Mouse (Mus musculus) naive thymus-derived CD4-positive, alpha-beta T cell, adult 2 months (primary cell): ENCODE data around the gene Pf4.

ENCODE experiments used
- DNase-seq: peaks from one replicate; pipeline ENCODE4 v3.0.0-alpha.2; 2011; ENCODE audit warnings: low read depth

The Pf4 gene

GRCm38 (mm10) chr5:90771880-90772653 is at the start of gene Pf4:
Gene Pf4 (plus strand): TSS chr5:90772435.
- no peak for DNase-seq

DNA sequence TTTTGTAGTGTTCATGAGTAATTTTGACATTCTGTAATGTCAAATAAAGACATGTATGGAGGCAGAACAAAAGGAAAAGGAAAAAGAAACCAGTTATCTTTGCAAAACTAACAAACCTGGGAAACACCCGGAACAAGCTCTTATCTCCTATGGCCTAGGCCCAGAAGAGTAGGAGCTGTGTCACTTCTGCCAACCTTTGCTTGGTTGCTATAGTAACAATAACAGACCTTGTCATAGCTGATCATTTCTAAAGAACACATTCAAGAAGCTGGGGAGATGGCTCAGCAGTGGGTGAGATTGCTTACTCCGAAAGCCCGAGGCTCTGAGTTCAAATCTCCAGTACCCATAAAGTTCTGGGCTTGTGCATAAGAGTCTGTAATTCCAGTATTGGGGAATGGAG is 49.6 kb upstream of the Pf4 start:
- DNase-seq, result no peak

GRCm38 (mm10) chr5:90728254-90728653 is 44.0 kb upstream of the Pf4 start:
- no peak for DNase-seq

- no peak for DNase-seq
These were observed 40.8 kb upstream of the Pf4 start for GRCm38 (mm10) chr5:90731480-90731879.

- peak; percentile 6 for DNase-seq
These were observed 30.2 kb upstream of the Pf4 start for GRCm38 (mm10) chr5:90742029-90742428.

- no peak for DNase-seq
These were observed 18.3 kb upstream of the Pf4 start for GRCm38 (mm10) chr5:90753934-90754333.

- DNase-seq, result no peak
These were observed 14.1 kb upstream of the Pf4 start for GRCm38 (mm10) chr5:90758020-90758605.

- no peak for DNase-seq
These were observed 12.9 kb upstream of the Pf4 start, which contains the start of gene Cxcl5 for GRCm38 (mm10) chr5:90759077-90760065. Gene Cxcl5 (plus strand): TSS chr5:90759360.

- no peak for DNase-seq
These were observed 11.9 kb upstream of the Pf4 start for GRCm38 (mm10) chr5:90760303-90760702.

DNA sequence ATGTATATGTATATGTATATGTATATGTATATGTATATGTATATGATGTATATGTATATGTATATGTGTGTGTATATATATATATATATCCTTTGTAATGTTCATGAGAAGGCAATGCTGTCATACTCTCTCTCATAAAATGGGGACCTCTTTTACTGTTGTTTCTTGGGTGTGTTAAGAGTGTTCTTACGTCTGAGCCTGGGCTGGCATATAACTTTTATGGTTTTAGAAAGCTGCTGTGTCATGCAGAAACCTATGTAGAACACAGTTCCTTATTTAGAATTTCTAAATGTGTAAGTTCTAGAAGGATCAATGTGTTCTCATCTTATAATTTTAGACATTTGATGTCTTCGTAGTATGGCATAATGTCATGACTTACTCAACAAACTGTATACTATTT is 11.4 kb upstream of the Pf4 start:
- DNase-seq, result no peak

DNA sequence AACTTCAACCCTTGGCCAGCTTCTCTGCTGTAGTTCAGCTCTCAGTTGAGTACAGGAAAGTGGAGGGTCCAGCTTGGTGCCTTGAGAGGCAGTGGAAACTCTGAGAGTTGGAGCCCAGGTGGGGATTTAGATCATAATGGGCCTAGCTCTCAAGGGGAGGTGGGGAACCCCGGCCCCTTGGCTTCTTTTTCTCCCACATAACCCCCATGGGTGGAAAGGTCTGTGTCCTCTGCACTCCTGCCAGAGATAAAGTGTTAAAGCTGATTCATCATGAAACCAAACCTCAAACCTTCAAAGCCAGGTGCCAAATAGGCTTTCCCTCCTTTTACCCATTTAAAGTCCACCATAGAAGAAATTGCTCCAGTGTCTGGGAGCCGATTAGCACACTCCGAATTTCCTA is 10.4 kb upstream of the Pf4 start:
- no peak for DNase-seq

DNA sequence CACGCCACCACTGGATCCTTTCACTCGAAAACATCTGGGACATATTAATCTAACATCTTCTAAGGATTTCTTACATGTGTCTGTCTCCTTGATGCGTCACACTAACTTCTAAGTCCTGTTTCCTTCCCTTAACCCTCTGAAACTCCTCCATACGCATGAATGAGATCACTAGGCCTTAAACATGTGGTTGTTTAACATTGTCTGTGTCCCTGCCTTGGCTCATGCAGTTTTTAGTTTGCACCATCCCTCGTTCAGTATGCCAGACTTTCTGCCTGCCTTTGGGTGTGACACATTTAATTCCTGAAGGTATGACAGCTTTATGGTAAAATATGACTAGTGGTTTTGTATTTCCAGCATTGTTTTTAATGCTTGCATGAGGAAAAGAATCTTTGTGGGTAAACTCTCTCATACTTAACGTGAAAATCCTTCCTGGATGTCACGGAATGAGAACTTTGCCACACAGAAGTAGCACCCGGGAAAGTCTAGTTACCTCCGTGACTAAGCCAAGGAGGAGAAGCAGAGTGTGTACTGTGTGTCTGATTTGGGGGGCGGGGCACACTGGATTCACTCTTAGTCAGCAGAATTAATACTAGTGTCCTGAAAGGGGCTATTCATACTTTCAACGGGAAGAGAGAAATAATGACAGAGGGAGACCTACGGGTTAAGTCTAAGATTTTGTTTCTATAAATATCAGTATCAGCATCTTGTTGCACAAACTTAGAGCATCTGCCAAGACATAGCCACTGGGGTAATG is 8.1 kb upstream of the Pf4 start:
- no peak for DNase-seq

GRCm38 (mm10) chr5:90765821-90766606 is 6.2 kb upstream of the Pf4 start:
- DNase-seq, result no peak

DNA sequence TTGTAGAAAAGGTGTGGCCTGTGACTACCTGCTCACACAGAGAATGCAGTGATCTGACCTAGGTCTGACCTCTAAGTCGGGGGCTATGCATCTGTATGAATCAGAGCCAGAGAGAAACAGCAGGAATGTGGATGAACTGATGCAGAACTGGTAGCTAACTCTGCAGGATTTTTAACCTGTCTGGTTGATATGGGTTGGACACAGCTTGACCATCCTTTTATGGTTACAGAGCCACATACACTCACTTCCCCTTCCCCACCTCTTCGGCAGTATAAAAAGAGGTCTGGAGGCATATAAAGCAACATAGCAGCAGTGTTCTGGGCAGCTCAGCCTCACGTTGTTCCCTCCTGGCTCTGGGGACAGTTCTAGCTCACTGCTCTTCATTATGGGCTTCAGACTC is 4.0 kb upstream of the Pf4 start, which contains the start of gene Ppbp:
Gene Ppbp (plus strand): TSS at position 301 of the 400 bp plus-strand sequence.
- no peak for DNase-seq

- DNase-seq, result no peak
These were observed 866 bp upstream of the Pf4 start for GRCm38 (mm10) chr5:90771369-90771768.

- no peak for DNase-seq
These were observed 3.3 kb downstream of the Pf4 start for GRCm38 (mm10) chr5:90775562-90775961.

DNA sequence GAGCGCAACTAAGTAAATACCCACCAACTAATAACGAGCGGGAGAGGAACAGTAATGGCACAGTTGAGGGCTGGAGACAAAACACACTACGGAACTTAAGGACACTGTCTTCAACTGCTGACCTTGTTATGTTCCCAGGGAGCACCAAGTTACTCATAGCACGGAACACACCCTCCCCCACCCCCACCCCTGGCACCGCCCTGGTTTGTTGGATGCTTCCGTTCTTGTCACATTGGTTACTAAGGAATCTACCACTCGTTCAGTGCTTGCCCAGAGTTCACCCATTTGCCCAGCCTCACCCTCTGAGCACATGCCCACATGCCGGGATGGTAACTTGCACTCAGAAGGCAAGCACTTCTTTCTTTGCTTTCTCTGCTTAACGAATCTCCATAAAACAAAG is 5.4 kb downstream of the Pf4 start:
- no peak for DNase-seq

GRCm38 (mm10) chr5:90778856-90779255 is 6.6 kb downstream of the Pf4 start:
- no peak for DNase-seq

DNA sequence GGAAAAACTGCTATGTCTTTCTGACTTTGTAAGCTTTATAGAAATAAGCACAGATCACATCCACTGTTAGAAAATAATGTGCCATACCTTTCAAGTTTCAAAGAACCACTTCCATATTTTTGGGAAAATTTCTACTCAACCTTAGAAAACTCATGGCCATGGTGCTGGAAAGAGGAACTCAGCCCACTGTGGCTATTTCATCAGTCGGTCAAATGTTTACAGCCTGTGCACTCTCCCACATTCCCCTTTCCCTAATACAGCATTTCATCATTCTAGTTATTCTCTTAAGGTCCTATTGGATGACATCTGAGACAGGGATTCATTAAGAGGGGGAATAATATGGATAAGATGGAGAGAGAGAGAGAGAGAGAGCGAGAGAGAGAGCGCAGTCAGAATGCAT is 11.5 kb downstream of the Pf4 start:
- no peak for DNase-seq

DNA sequence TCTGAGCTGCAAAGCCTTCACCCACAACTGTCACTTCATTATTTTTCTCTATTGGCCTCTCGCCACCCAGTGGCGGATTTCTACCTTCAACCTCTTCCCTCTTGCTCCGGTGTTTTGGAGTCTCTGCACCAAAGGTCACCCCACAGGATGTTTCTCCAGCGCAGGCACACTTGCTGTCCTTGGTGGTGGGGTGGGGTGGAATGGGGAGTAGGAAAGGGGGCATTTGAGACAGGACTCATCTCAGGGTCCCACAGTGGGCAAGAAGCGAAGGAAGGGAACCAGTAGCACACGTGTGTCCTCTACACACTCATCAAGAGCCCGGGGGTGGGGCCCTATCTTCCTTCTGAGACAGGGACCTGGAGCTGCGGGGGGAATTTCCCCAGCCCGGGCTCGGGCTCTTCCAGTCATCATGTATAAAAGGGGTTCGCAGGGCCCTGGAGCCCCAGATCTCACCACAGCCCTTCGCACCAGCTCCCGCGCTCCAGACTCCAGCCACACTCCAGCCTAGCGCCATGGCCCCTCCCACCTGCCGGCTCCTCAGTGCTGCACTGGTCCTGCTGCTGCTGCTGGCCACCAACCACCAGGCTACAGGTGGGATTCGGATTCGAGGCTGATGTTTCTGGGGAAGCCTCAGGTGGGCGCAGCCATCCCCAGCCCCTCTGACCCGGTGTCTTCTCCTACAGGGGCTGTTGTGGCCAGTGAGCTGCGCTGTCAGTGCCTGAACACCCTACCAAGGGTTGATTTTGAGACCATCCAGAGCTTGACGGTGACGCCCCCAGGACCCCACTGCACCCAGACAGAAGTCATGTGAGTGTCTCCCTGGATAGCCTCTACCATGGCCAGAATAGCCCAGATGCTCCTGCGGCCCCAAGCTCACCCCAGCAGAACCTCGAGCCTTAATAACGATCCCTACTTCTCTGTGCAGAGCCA is 13.7 kb downstream of the Pf4 start, which contains the start of gene Cxcl3:
Gene Cxcl3 (plus strand): TSS at position 445 of the 930 bp plus-strand sequence.
- DNase-seq, result no peak
